7 mouse cellular contexts compared by ENCODE assay signal in the genomic region with DNA sequence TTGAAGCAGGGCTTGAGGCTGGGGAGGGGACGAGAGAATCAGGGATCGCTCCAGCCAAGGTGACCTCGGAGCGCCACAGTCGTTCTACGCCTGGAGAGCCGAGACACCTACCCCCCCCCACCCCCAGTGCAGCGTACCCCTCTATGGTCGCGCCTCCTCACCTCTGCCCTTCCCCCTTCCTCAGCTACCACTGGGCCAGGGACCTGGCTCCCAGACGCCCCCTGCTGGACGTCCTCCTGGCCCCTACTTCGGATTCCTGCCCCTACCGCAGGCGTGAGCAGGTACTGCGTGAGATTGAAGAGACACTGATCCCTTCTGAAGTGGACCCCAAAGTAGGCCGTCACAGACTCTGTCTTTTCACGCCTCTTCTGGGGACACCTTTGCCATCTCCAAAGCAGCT. TPM values are rescaled to one million over a fixed set of nuclear protein-coding genes. Genes with fewer than 3 reads are reported as not detected.
DNase-seq lines count a peak whose midpoint lies in the region; ATAC-seq lines count a peak whose summit lies in the region.

No protein-coding gene starts in this region.

- peak overlapping the region; percentile 95 for H3K27ac ChIP-seq in midbrain, embryonic 10.5 days (replicated peaks)

- H3K27me3 ChIP-seq in midbrain, embryonic 10.5 days (ENCODE audit: low read depth, poor library complexity, severe bottlenecking) = peaks cover 96% of the 10 kb centered on the region

- WGBS in midbrain, embryonic 10.5 days = under 1% methylated on average over 18 of the region's 18 CpGs

- H3K36me3 ChIP-seq in midbrain, embryonic 10.5 days = no peaks in the 10 kb centered on the region

- peak; percentile 60 for DNase-seq in T-cell, adult 2 months (ENCODE audit: low spot score)
- DNase-seq in cerebellum, postnatal 14 days = peak; percentile 96 to 99
- peak; percentile 74 for DNase-seq in gastrocnemius, postnatal 14 days
- peak; percentile 72 to 79 for DNase-seq in left cerebral cortex, postnatal 36 days (ENCODE audit: low spot score in 2 of 2)
- peak; percentile 91 for DNase-seq in midbrain, embryonic 10.5 days (ENCODE audit: low spot score)
- peak; percentile 34 for DNase-seq in spleen, adult 12 weeks (ENCODE audit: low spot score)

- no peaks in the 10 kb centered on the region for H3K9me3 ChIP-seq in midbrain, embryonic 10.5 days (replicated peaks)

- peak overlapping the region; percentile 79 for H3K4me3 ChIP-seq in midbrain, embryonic 10.5 days

- peaks cover 80% of the 10 kb centered on the region for H3K4me1 ChIP-seq in midbrain, embryonic 10.5 days

- intact Hi-C loops in gastrocnemius, postnatal 14 days (cut with DNase I; ENCODE audit: low total_unique reads) = loop anchor here (5.0 to 10.0 kb wide), 2 partner anchors 42 to 91 kb away; no protein-coding TSS in a partner anchor
- intact Hi-C loops in left cerebral cortex, postnatal 36 days (cut with DNase I) = loop anchor here (2.0 kb wide), 4 partner anchors 15 to 43 kb away; no protein-coding TSS in a partner anchor

- peak; percentile 35 for ATAC-seq in inflammation-experienced regulatory T-cells, adult 6 months

RNA-seq across cellular contexts. Expression of a gene that starts 0.3 kb away (rescaled TPM):
- under 1 TPM; 0.51 to 0.64 TPM for total RNA-seq in gastrocnemius, postnatal 14 days (2021)
- polyA plus RNA-seq in inflammation-experienced regulatory T-cells, adult 6 months (2017; shearing (Covaris generic)) = not detected
- total RNA-seq in left cerebral cortex, postnatal 36 days (2021) = 100 to 1,000 TPM; 326 to 349 TPM
- polyA plus RNA-seq in midbrain, embryonic 10.5 days (2016; fragmentation: Nextera tagmentation; extraction: Ambion mirVana) = 0.89 and 1.6 TPM in 2 replicates

RNA-seq across cellular contexts. Expression of a gene that starts 53.9 kb away (rescaled TPM):
- 1 to 10 TPM in 1 of 2 experiments, under 1 TPM in 1; 0.60 to 1.3 TPM for total RNA-seq in gastrocnemius, postnatal 14 days (2021)
- polyA plus RNA-seq in inflammation-experienced regulatory T-cells, adult 6 months (2017; shearing (Covaris generic)) = under 1 TPM; 0.24 to 0.48 (median 0.45) TPM
- total RNA-seq in left cerebral cortex, postnatal 36 days (2021) = 100 to 1,000 TPM in 1 of 2 experiments, 10 to 100 TPM in 1; 90.9 to 102 TPM
- 10.4 and 13.3 TPM in 2 replicates for polyA plus RNA-seq in midbrain, embryonic 10.5 days (2016; fragmentation: Nextera tagmentation; extraction: Ambion mirVana)

Comparison
In these comparisons a context has a peak if more than half of its experiments do, and no peak if none do; other contexts are left out.
1. Peak in every context shown above with its lines: DNase-seq, ATAC-seq, H3K4me3 ChIP-seq and H3K27ac ChIP-seq.
2. DNase-seq: peak in every context shown above with its lines; median percentile 98 in cerebellum, postnatal 14 days; 91 in midbrain, embryonic 10.5 days; 76 in left cerebral cortex, postnatal 36 days; 74 in gastrocnemius, postnatal 14 days; 60 in T-cell, adult 2 months; 34 in spleen, adult 12 weeks.
3. RNA of a gene that starts 0.3 kb away (total RNA-seq): 326 to 349 TPM in left cerebral cortex, postnatal 36 days; 0.51 to 0.64 TPM in gastrocnemius, postnatal 14 days; every median in the first group is over 100 times any median in the second.
4. RNA of a gene that starts 53.9 kb away (total RNA-seq): 90.9 to 102 TPM in left cerebral cortex, postnatal 36 days; 0.60 to 1.3 TPM in gastrocnemius, postnatal 14 days; every median in the first group is over 10 times any median in the second.